Mouse (Mus musculus) ES-E14 (cell line): ENCODE data around the gene Rpl7l1.

Source experiments
- CHD2 ChIP-seq: IDR thresholded peaks from 2 replicates; pipeline ENCODE4 v1.6.1; 2014; ENCODE audit warnings: mild to moderate bottlenecking, low read depth, low read length, inconsistent platforms
- HCFC1 ChIP-seq: IDR thresholded peaks from 2 replicates; pipeline ENCODE4 v1.6.1; 2012; ENCODE audit warnings: low read length, inconsistent platforms, borderline replicate concordance; ENCODE audit not compliant: insufficient read depth
- MAFK ChIP-seq: IDR thresholded peaks from 2 replicates; pipeline ENCODE4 v1.6.1; 2014; ENCODE audit warnings: mild to moderate bottlenecking, low read depth, low read length, inconsistent platforms; ENCODE audit not compliant: insufficient read depth
- ZC3H11A ChIP-seq: IDR thresholded peaks from 2 replicates; pipeline ENCODE4 v1.6.1; 2012; ENCODE audit warnings: low read depth, mild to moderate bottlenecking, inconsistent platforms, low read length, borderline replicate concordance
- ZNF384 ChIP-seq: IDR thresholded peaks from 2 replicates; pipeline ENCODE4 v1.6.1; 2012; ENCODE audit warnings: low read depth, low read length, inconsistent platforms

DNA sequence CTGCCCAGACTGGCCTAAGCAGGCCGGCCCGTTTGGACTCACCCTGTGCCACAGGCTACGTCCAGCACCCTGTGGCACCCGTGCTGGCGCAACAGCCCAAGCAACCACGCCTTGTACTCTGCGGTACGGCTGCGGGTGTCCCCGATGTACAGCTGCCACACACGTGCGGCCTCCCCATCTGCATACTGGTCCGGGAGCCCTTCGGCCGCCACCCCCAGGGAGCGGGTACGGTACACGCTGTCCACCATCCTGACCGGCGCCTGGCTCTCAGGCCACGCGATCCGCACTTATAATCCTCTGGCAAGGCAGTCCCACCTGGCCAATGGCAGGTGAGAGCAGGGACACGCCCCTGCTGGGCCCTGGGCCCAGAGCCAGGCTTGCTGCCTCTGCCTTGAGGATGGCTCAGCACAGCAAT, 53.6 kb downstream of the Rpl7l1 start, which contains the start of gene Gnmt:
- no peak for TF ChIP-seq CHD2
- TF ChIP-seq ZNF384 = no peak
- TF ChIP-seq MAFK = no peak
- no peak for TF ChIP-seq HCFC1
- TF ChIP-seq ZC3H11A = no peak
